Mouse (Mus musculus) kidney, postnatal 25 days (tissue): ENCODE measurements at regions not wholly inside any gene's neighbourhood (a gene's known extent, or its start where the extent isn't known, plus 50 kb on each side); places are given as distances from the start of the nearest gene placed in this dataset.

Experiments used
- DNase-seq, 2 experiments: peaks; one replicate each; pipeline ENCODE4 v3.0.0; 2021; ENCODE audit warnings: mixed read lengths in 2 of 2

DNA sequence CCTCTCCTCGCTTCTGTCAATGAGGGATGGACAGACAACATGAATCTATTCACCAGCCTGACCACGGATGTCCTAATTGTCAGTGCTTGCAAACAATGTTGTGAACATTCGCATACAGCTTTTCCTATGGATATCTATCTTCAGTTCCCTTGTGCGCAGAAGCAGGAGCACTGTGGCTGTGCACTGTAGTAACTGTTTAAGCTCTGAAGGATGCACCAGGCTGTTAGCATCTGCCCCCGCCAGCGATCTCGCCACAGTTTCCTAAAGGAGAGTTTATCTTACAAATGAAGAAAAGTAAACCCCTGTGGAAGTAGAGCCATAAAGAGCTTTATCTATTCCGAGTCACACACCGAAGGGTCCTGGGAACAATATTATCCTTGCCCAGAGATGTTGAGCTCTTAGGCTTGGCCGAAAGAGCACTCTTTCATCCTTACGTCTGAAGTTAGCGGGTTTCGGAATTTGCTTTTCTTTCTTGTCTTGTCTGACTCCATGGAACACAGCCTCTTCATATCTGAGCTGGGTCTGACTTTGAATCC is 357.4 kb downstream of the Agtpbp1 start:
- no peak for DNase-seq

DNA sequence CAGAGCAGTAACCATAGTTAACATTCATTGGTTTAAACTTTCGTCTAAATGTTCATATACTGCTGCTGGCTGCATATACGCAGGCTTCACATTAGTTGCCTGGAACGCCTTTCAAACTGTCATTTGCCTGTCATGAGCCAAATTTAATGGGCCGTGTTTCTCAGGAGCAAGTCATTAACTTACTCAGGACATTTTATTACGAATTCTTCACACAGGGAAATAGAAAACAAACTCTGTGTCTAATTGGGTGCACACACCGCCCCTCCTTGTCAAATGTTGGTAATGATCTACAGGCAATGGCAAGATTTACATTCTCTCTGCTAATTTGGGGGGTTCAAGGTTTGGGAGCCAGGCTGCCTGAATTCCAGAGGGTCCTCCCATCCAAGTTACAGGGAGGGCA is 364.4 kb downstream of the Agtpbp1 start:
- DNase-seq, result no peak

DNA sequence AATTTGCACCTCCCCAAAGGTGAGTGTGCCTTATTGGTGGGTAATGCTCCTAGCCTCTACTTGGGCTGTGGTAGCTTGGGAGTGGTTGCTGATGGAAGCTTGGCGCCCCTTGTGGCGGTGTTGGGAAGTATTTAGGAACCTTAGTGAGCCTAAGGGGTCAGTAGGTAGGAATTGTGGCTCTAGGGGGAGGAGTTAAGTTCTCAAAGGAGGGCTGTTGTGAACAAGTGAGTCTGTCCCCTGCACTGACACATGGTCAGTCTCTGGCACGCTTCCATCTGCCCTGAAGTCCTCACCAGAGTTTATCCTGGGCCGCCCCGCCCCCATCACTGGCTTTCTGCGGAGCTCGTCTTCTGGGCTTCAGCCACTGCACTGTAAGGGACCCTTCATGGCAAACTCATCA is 364.9 kb downstream of the Agtpbp1 start:
- peak; percentile 38 to 61 for DNase-seq

DNA sequence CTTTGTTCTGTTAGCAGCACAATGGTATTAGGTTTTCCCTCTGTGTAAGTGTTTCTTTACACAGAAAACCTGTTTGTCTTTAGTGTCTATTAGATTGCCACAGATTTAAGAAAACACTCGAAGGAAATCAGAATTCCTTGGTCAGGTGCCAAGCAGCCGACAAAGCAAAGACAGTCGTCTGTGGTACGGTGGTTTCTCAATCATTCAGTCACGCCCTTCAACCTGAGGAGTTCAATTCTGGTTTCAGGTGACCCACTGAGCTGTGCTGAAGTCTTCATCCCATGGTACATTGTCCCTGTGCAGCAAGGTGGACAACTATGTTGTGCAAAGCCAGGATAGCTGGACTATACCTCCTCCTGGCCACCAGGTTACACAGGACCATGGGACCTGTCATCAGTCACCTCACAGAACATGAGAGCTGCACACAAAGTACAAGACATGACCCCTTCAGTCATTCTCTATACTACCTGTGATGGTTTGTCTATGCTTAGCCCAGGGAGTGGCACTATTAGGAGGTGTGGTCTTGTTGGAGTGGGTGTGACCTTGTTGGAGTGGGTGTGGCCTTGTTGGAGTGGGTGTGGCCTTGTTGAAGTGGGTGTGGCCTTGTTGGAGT is 368.2 kb downstream of the Agtpbp1 start:
- DNase-seq, result no peak

DNA sequence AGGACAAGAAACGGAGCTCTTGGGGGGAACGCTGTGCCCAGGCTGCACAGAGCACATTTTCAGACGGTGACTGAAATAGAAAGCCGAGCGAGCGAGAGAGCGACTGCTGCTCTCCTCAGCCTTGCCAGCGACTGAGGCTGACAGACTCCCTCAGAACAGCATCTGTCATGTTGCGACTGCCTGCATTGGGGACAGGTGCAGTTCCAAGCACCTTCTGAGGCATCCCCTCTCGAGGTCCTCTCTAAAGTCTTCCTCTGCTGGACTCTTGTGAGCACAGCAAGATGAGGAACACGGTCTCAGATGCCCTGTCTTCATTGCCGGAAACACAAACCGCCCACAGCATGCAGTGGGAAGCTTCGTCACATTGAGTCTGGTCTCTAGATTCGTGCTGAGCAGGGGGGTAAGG is 372.7 kb downstream of the Agtpbp1 start:
- no peak for DNase-seq

DNA sequence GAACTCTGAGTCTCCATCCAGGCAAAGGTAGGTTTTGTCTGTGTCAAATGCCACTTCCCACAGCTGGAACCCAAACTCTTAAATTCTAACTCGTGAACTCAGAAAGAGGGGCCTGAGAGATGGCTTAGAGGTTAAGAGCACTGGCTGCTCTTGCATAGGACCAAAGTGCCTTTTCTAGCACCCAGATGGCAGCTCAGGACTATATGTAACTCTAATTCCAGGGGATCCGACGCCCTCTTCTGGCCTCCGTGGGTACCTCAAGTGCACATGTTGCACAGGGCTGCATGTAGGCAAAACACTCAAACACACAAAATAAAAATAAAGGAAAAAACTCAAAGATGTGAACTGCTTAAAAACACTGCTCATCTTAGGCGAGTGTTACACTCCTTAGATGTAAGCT is 374.2 kb downstream of the Agtpbp1 start:
- no peak for DNase-seq

DNA sequence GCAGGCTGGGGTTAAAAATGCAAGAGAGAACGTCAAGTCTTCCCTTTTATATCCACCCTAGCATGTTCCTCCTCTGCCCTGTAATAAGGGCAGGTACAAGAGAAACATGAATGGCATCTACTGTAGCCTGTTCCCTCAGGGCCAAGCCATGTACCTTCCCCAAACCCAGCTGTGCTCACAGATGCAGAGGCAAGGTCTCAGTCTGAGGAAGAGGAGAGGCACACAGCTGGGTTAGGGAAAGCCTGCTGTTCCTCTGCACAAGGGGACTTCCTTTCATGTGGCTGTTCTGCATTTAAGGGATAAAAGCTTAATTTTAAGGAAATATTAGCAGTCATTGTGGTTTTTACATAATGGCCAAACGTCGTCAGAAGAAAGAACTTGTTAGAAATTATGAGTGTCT is 378.8 kb downstream of the Agtpbp1 start:
- no peak for DNase-seq

DNA sequence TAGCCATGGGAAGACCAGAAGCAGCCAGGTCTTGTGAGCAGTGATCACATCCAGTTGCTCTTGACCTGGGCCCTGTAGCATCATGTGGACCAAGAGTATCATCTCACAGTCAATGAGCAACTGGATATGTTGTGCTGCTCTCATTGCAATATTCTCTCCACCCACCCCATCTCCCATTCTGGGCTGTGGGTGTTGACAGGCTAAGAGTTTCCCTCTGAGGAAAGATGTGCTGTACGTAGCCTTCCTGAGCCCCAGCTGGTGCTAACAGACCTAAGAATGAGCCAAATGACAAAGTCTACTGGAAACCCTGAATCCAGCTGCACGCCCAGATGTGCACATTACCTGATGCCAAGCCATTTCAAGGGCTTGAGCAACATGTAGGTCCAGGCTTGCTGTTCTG is 380.5 kb downstream of the Agtpbp1 start:
- no peak for DNase-seq

DNA sequence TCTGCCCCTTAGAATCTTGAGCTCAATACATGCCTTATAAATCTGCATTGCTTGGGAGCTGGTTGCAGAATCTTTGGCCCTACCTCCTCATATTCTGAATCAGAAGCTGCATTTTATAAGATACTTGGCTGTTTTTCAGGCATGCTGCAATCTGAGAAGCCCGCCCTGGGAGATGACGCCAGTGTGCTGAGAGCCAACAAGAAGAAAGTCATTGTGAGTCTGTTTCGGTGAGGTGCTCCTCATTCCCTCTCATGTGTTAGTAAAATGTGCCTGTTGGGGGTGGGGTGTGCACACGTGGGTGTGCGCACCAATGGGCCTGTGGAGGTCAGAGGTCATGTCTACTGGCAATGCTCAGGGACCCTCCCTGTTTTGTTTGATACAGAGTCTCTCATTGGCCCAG is 388.7 kb downstream of the Agtpbp1 start:
- no peak for DNase-seq

DNA sequence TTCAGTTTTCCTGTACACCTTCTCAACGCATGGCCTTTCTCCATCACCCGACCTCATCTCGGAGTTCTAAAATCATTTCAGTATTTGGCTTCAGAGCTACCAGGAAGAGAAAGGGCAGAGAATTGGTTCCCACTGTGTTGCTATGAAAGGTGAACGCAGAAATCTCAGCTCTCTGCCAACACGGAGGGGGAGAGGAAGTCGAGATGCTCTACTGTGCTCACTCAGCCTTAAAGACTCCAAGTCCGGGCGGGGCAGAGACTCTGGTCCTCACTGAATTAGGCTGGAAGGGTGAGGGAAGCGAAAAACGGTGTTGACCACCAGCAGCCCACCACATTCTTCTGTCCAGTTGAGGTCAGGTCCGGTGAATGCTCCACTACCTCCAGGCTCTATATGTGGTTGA is 382.1 kb downstream of the Ntrk2 start:
- DNase-seq, result no peak
